Mouse (Mus musculus): ENCODE measurements at regions not wholly inside any gene's neighbourhood (a gene's known extent, or its start where the extent isn't known, plus 50 kb on each side); places are given as distances from the start of the nearest gene placed in this dataset.

- peak; percentile 25 for DNase-seq (ENCODE audit: low read depth, low spot score)
- 14% methylated on average over 4 of the region's 4 CpGs for WGBS
Measured at GRCm38 (mm10) chr5:59103358-59104077, 1385.8 kb downstream of the Pcdh7 start.

GRCm38 (mm10) chr5:59138316-59138715 lies 1420.5 kb downstream of the Pcdh7 start:
- DNase-seq (ENCODE audit: low read depth, low spot score) = no peak
- 83% methylated on average over 7 of the region's 7 CpGs for WGBS

GRCm38 (mm10) chr5:59138721-59139120 lies 1421.0 kb downstream of the Pcdh7 start:
- no peak for DNase-seq (ENCODE audit: low read depth, low spot score)
- 35% methylated on average over 2 of the region's 2 CpGs for WGBS

Measured in large intestine, adult 2 months (tissue).